Mouse (Mus musculus) myocyte (in vitro differentiated cells): ENCODE measurements around the gene Gm10282.

Experiments used
- CEBPB ChIP-seq: IDR thresholded peaks from 2 replicates; pipeline ENCODE4 v1.6.1; 2011; ENCODE audit warnings: mild to moderate bottlenecking, moderate library complexity; ENCODE audit not compliant: poor library complexity, insufficient read depth, severe bottlenecking
- E2F4 ChIP-seq: IDR thresholded peaks from one replicate; pipeline ENCODE4 v1.6.1; 2011; ENCODE audit warnings: mild to moderate bottlenecking, control low read depth, moderate library complexity; ENCODE audit not compliant: insufficient read depth
- MAX ChIP-seq: IDR thresholded peaks from one replicate; pipeline ENCODE4 v1.6.1; 2011; ENCODE audit warnings: low read depth, mild to moderate bottlenecking, control low read depth
- MYOD1 ChIP-seq, 3 experiments: IDR thresholded peaks; one replicate each; pipeline ENCODE4 v1.6.1; 2011; ENCODE audit warnings: control low read depth in 2 of 3, low read depth in 2 of 3, mild to moderate bottlenecking in 2 of 3, moderate library complexity in 1 of 3; ENCODE audit not compliant: insufficient read length in 2 of 3, control insufficient read depth in 1 of 3
- MYOG ChIP-seq, 3 experiments: IDR thresholded peaks; one replicate each; pipeline ENCODE4 v1.6.1; 2011; ENCODE audit warnings: control low read depth in 2 of 3, low read depth in 2 of 3, mild to moderate bottlenecking in 2 of 3; ENCODE audit not compliant: insufficient read length in 2 of 3, control insufficient read depth in 1 of 3, insufficient read depth in 1 of 3
- POLR2A ChIP-seq: IDR thresholded peaks from one replicate; pipeline ENCODE4 v1.6.1; 2011; ENCODE audit warnings: low read depth, mild to moderate bottlenecking, control low read depth, moderate library complexity; ENCODE audit not compliant: insufficient read length
- POLR2AphosphoS2 ChIP-seq: IDR thresholded peaks from one replicate; pipeline ENCODE4 v1.6.1; 2011; ENCODE audit warnings: low read depth, control low read depth; ENCODE audit not compliant: insufficient read length
- REST ChIP-seq: IDR thresholded peaks from one replicate; pipeline ENCODE4 v1.6.1; 2011; ENCODE audit warnings: mild to moderate bottlenecking, control low read depth, moderate library complexity; ENCODE audit not compliant: insufficient read depth, insufficient read length
- SRF ChIP-seq: IDR thresholded peaks from one replicate; pipeline ENCODE4 v1.6.1; 2011; ENCODE audit warnings: low read depth; ENCODE audit not compliant: control insufficient read depth, insufficient read length
- TCF12 ChIP-seq: IDR thresholded peaks from one replicate; pipeline ENCODE4 v1.6.1; 2011; ENCODE audit warnings: mild to moderate bottlenecking, control low read depth; ENCODE audit not compliant: poor library complexity, insufficient read depth, severe bottlenecking
- TCF3 ChIP-seq: IDR thresholded peaks from one replicate; pipeline ENCODE4 v1.6.1; 2011; ENCODE audit warnings: low read depth, control low read depth; ENCODE audit not compliant: insufficient read length
- USF1 ChIP-seq: IDR thresholded peaks from one replicate; pipeline ENCODE4 v1.6.1; 2011; ENCODE audit warnings: low read depth, mild to moderate bottlenecking, control low read depth, moderate library complexity

DNA sequence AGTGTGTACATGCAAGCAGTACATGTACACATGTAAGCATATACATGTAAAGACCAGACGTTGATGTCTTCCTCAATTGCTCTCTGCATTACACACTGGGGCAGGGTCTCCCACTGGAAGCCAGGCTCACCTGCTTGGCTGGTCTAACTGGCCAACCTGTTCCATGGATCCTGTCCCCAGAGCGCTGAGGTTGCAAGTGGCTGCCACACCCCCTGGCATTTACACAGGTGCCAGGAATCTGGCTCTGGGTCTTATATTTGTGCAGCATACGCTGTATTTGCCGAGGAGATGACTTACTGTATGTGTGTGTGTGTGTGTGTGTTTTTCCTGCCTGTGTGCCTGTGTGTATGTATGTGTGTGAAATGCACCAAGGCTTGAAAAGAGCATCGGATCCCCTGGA lies 1.9 kb upstream of the Gm10282 start:
- no peak for TF ChIP-seq POLR2AphosphoS2
- no peak for TF ChIP-seq MAX
- TF ChIP-seq POLR2A, result no peak
- no peak for TF ChIP-seq SRF
- no peak for TF ChIP-seq TCF12
- no peak for TF ChIP-seq CEBPB
- TF ChIP-seq E2F4, result no peak
- TF ChIP-seq MYOG (IDR thresholded peaks at IDR 0.05; ENCODE audit: control insufficient read depth in 1 of 3, insufficient read depth in 1 of 3, insufficient read length in 2 of 3, low read depth in 2 of 3), result no peak
- no peak for TF ChIP-seq USF1
- TF ChIP-seq REST, result no peak
- no peak for TF ChIP-seq MYOD1 (IDR thresholded peaks at IDR 0.05; ENCODE audit: control insufficient read depth in 1 of 3, insufficient read length in 2 of 3, low read depth in 2 of 3)
- TF ChIP-seq TCF3, result no peak
